11 mouse cellular contexts compared by ENCODE assay signal in the genomic region with DNA sequence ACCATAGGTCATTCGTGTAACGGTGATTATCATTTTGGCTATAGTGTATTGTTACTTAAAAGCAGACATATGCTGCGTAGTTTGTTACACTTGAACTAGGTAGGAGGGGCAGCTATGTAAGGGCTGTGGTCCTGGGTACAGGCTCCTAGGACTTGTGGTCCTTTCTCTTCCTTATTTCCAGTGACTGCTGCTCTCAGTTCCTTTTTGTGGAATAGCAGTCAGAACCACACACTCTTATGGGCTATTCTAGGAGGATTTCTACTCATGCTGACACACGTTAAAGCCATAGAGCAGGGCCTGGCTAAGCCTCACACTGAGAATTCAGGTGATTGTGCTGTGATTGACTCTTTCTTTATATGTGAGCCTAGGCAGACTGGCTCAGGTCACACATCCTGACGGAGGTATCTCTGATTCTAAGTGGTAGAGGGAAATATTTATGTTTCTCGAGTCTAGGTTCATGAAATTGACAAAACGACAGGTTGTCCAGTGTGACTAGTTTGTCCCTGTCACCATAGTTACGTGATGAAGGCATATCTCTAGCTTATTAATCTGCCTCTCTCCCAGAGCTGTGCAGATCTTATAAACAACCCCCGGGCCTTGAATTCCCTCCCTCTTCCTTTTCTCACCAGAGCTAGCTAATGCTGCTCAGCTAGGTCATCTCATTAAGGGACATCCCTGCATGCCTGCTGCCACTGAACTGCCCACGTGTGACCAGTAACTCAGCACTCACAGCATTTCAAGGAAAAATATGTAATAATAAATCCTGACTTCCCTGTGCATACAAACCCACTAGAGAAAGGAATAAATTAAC.
DNase-seq lines count a peak whose midpoint lies in the region; ATAC-seq lines count a peak whose summit lies in the region.
"Had no signal": no experiment of that assay in that cellular context is flagged by ENCODE, and none has a peak within 500 bp of the region (broad histone marks: within the 10 kb centered on the region; RNA-seq: fewer than 3 reads in every experiment).

No protein-coding gene starts in this region.

- WGBS in heart, embryonic 12.5 days = 63% methylated on average over 10 of the region's 10 CpGs

- no peak overlapping the region for H3K9ac ChIP-seq in heart, embryonic 12.5 days
- H3K9ac ChIP-seq: limb, embryonic 15.5 days had no signal

- H3K4me1 ChIP-seq in heart, embryonic 12.5 days (replicated peaks) = no peaks in the 10 kb centered on the region
- H3K4me1 ChIP-seq: limb, embryonic 15.5 days had no signal

- H3K27me3 ChIP-seq in heart, embryonic 12.5 days (replicated peaks) = no peaks in the 10 kb centered on the region
- H3K27me3 ChIP-seq: limb, embryonic 15.5 days had no signal

- no peak overlapping the region for H3K4me3 ChIP-seq in heart, embryonic 12.5 days
- H3K4me3 ChIP-seq: limb, embryonic 15.5 days had no signal

- no peak overlapping the region for H3K4me2 ChIP-seq in heart, embryonic 12.5 days
- H3K4me2 ChIP-seq: limb, embryonic 15.5 days had no signal

- DNase-seq in cerebellum, adult 18-20 months = peak; percentile 20 to 45
- no peak for DNase-seq in cerebellum, adult 11 months
- peak; percentile 28 for DNase-seq in retina, adult 2 months (ENCODE audit: low read depth, low spot score)
- DNase-seq in retina, embryonic 14.5 days (ENCODE audit: low spot score) = no peak
- DNase-seq in right cerebral cortex, postnatal 25 days = no peak
- DNase-seq in MN1 (ENCODE audit: low spot score) = no peak
- DNase-seq: thymus, postnatal 25 days had no signal

- no peak overlapping the region for H3K27ac ChIP-seq in heart, embryonic 12.5 days (ENCODE audit: poor library complexity, severe bottlenecking)
- H3K27ac ChIP-seq: limb, embryonic 15.5 days; macrophage had no signal

- H3K36me3 ChIP-seq in heart, embryonic 12.5 days = no peaks in the 10 kb centered on the region
- H3K36me3 ChIP-seq: limb, embryonic 15.5 days had no signal

- ATAC-seq in megakaryocyte progenitor cell, adult 5-6 weeks (replicated peaks; ENCODE audit: poor library complexity) = peak; percentile 83
- no peak for ATAC-seq in heart, embryonic 12.5 days (ENCODE audit: insufficient number of reproducible peaks, low FRiP score)

- H3K9me3 ChIP-seq in heart, embryonic 12.5 days (replicated peaks) = no peaks in the 10 kb centered on the region
- H3K9me3 ChIP-seq: limb, embryonic 15.5 days had no signal

Comparison
In these comparisons a context has a peak if more than half of its experiments do, and no peak if none do; other contexts are left out.
1. DNase-seq: peak in cerebellum, adult 18-20 months (2 of 2) and retina, adult 2 months (single experiment); none in cerebellum, adult 11 months (single experiment), retina, embryonic 14.5 days (single experiment), right cerebral cortex, postnatal 25 days (single experiment) and MN1 (single experiment).